Mouse (Mus musculus) liver, embryonic 16.5 days (tissue): ENCODE measurements around the gene Atp8a2. TPM values are rescaled to one million over a fixed set of nuclear protein-coding genes. Genes with fewer than 3 reads are reported as not detected.
A peak's percentile ranks its signal among the peaks of the same experiment; 100 is the strongest.

Experiments
- ATAC-seq: fragments of 200-750 bp; cut with Nextera tagmentation; 2 replicates; pipeline ENCODE4 v1.8.0; 2017; ENCODE audit warnings: low read depth, mild to moderate bottlenecking, moderate number of reproducible peaks, moderate library complexity
- H3K27ac ChIP-seq: fragments of 300-500 bp; sonication (generic); 2 replicates; pipeline ENCODE4 v1.5.1; 2014; ENCODE audit warnings: mild to moderate bottlenecking, low read length
- H3K27me3 ChIP-seq: fragments of 300-500 bp; sonication (generic); 2 replicates; pipeline ENCODE4 v1.6.1; 2014; ENCODE audit warnings: low read depth, low read length, mixed read lengths; ENCODE audit not compliant: control insufficient read depth, insufficient read depth
- H3K36me3 ChIP-seq: fragments of 300-500 bp; sonication (generic); 2 replicates; pipeline ENCODE4 v1.6.1; 2014; ENCODE audit warnings: mild to moderate bottlenecking; ENCODE audit not compliant: control insufficient read depth, insufficient read depth
- H3K4me1 ChIP-seq: fragments of 300-500 bp; sonication (generic); 2 replicates; pipeline ENCODE4 v1.6.1; 2014; ENCODE audit warnings: low read depth, low read length, mixed read lengths; ENCODE audit not compliant: control insufficient read depth
- H3K4me2 ChIP-seq: fragments of 300-500 bp; sonication (generic); 2 replicates; pipeline ENCODE4 v1.6.1; 2014; ENCODE audit warnings: low read depth, low read length, mixed read lengths
- H3K4me3 ChIP-seq: fragments of 300-500 bp; sonication (generic); 2 replicates; pipeline ENCODE4 v1.5.1; 2014; ENCODE audit warnings: low read depth, mild to moderate bottlenecking, low read length
- H3K9ac ChIP-seq: fragments of 300-500 bp; sonication (generic); 2 replicates; pipeline ENCODE4 v1.6.1; 2014; ENCODE audit warnings: low read depth, low read length
- H3K9me3 ChIP-seq: fragments of 300-500 bp; sonication (generic); replicated peaks from 2 replicates; pipeline ENCODE4 v1.6.1; 2016; ENCODE audit warnings: low read length; ENCODE audit not compliant: control insufficient read depth
- WGBS: fragments of 180-500 bp; shearing (Covaris S2); extraction: QIAGEN DNeasy Blood & Tissue Kit; methylation state at CpG from one replicate; pipeline ENCODE4 v1.1.7; 2014; ENCODE audit not compliant: insufficient replicate concordance; 5-methylcytosine and 5-hydroxymethylcytosine counted together
- polyA plus RNA-seq: library from polyadenylated mRNA; unstranded; fragments of >200 nt; fragmentation: Nextera tagmentation; extraction: Ambion mirVana; gene quantifications from 2 replicates; pipeline ENCODE4 v1.2.1, GENCODE M21; 2015

Atp8a2 gene
- polyA plus RNA-seq, 1 experiment from 2014 or later = 5.3 TPM

DNA sequence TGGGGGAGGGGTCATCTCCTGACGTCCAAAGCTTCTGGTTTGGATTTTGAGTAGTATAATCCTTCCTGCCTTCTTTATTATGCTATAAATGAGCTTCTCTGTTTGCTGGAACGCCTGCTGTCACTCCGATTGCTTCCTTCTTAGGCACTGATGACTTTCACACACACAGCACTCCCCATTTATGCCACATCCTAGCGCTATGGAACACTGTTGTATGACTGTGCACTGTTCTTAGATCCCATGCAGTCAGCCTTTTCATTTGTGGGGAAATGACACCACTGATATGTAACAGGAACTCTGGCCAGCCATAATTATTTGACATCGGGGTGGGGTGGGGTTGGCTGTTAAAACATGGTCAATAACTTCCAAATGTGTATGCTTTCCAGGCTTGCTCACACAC lies 306.2 kb downstream of the Atp8a2 start:
- Histone ChIP-seq H3K4me1 (no peaks in the 10 kb centered on the region), H3K9me3 (no peaks in the 10 kb centered on the region), H3K27ac (no peak overlapping the region), H3K27me3 (no peaks in the 10 kb centered on the region), H3K4me3 (no peak overlapping the region), H3K9ac (no peak overlapping the region), H3K4me2 (no peak overlapping the region), H3K36me3 (no peaks in the 10 kb centered on the region)
- no peak for ATAC-seq
- 52% methylated on average over 5 of the region's 5 CpGs for WGBS

DNA sequence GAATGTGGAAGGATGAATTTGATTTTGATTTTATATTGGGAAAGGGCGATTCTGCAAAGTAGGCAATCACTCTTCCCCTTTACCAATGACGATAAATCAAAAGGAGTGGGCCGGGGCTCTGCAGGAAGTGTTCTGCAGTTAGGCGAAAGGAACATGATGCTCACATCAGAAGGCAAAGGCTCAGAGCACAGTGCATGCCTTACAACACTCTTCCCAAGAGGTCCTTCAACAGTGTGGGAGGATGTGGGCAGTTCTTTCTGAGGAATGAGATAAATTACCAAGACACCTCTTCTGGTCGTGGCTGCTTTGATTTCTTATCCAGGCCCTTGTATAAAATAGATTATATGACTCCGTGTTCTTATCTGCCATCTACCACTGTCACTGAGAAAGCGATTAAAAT lies 306.9 kb downstream of the Atp8a2 start:
- H3K4me2 ChIP-seq = no peak overlapping the region
- H3K36me3 ChIP-seq = no peaks in the 10 kb centered on the region
- no peak overlapping the region for H3K27ac ChIP-seq
- H3K4me1 ChIP-seq = no peaks in the 10 kb centered on the region
- H3K27me3 ChIP-seq = no peaks in the 10 kb centered on the region
- H3K4me3 ChIP-seq = no peak overlapping the region
- no peaks in the 10 kb centered on the region for H3K9me3 ChIP-seq
- WGBS = 41% methylated on average over 7 of the region's 7 CpGs
- no peak overlapping the region for H3K9ac ChIP-seq
- no peak for ATAC-seq

DNA sequence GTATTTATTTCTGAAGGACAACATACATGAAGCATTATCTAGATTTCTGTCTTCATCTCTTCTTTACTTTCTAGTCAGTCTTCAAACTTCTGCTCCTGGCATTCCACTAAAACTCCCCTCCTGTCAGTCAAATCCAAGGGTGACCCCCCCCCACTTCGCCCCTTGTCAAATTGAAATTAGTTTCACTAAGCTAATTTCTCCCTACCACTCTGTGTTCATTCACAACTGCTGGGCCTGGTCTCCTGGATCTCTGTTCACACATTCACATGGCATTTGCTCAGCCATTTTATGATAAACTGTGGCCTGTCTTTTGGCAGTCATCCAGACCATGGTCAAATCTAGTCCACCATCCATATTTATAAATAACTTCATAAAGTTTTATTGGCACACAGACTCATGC lies 308.5 kb downstream of the Atp8a2 start:
- ATAC-seq = no peak
- no peaks in the 10 kb centered on the region for H3K9me3 ChIP-seq
- H3K27me3 ChIP-seq = no peaks in the 10 kb centered on the region
- 57% methylated on average over 1 of the region's 1 CpGs for WGBS
- H3K9ac ChIP-seq = no peak overlapping the region
- H3K4me3 ChIP-seq = no peak overlapping the region
- no peaks in the 10 kb centered on the region for H3K4me1 ChIP-seq
- no peaks in the 10 kb centered on the region for H3K36me3 ChIP-seq
- no peak overlapping the region for H3K27ac ChIP-seq
- no peak overlapping the region for H3K4me2 ChIP-seq

DNA sequence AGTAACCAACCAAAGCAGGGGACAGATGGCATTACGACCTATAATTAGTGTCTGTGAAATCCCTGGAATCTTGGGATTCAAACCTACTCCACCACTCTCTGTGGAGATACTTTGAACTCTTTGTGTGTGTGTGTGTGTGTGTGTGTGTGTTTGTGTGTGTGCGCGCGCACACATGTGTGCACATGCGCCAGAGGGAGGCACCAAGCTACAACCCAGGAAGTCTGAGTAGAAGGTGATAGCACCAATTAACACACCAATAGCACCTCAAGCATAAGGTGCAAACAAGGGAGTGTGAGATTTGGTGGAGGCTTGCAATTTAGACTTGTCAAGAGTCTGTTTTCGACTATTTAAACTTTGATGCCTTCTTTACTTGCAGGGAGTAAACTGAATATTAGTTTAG lies 308.9 kb downstream of the Atp8a2 start:
- H3K4me2 ChIP-seq = no peak overlapping the region
- H3K36me3 ChIP-seq = no peaks in the 10 kb centered on the region
- H3K4me1 ChIP-seq = no peaks in the 10 kb centered on the region
- H3K9ac ChIP-seq = no peak overlapping the region
- no peak overlapping the region for H3K4me3 ChIP-seq
- H3K9me3 ChIP-seq = no peaks in the 10 kb centered on the region
- no peak overlapping the region for H3K27ac ChIP-seq
- no peaks in the 10 kb centered on the region for H3K27me3 ChIP-seq
- WGBS = 73% methylated on average over 6 of the region's 6 CpGs
- no peak for ATAC-seq

DNA sequence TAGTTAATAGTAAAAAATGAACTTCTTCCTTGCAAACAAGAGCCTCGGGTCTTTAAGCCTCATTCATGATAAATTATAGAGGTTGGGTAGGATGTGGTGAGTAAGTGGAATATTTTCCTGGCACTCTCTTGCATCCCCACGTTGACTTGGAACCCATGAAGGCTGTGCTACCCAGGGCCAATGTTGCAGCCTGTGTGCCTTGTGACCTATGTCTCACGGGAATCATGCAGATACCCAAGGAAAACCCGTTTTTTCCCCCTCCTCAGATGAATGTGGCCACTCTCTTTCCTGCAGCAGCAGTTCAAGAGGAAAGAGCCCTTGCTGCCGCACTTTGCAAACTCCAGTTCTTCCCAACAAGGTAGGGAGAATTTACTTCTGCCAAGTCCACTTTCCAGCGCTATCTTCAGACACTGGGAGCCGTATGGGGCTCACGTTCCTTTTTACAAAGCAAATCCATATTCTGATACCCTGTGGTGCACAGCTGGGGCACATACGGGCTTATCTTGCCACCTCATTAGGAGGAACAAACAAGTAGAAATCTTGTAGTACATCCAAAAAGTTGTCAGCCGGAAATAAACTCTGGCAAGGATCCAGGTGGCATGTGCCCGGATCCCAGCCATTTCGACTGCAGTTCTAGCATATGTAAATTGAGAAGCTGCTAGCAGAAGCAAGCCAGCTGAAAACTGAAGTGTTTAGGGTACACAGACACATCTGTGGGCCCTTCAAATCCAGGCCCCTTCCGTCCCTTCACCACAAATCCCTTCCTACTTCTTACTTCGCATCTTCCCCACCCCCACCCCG lies 309.7 kb downstream of the Atp8a2 start:
- Histone ChIP-seq H3K4me3 (no peak overlapping the region), H3K36me3 (no peaks in the 10 kb centered on the region)

DNA sequence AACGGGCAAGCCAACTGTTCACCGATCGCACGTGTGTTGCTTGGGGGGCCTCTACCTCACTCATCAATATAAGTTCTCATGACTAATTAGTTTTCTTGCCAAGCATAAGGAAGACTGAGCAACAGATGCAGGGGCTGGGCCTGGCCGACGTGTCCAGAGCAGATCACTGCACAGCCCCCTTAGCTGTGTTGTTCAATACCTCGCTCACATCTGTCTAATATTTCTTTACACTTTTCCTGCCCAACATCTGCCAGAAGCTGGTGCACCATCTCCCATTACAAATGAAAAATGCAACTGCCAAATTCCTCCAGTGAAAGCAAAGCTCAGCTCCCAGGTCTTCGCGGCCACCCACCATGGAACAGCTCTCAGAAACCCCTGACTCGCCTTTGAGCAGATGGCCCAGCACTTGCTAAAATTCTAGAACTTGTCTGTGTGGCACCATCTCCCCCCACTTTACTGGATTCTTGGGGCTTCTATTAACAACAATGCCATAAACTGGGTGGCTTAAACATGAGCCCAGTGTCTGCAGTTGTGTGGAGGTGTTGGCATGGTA lies 313.4 kb downstream of the Atp8a2 start:
- Histone ChIP-seq H3K4me2 (no peak overlapping the region), H3K9me3 (no peaks in the 10 kb centered on the region), H3K36me3 (no peaks in the 10 kb centered on the region), H3K9ac (no peak overlapping the region), H3K4me3 (no peak overlapping the region), H3K27me3 (no peaks in the 10 kb centered on the region), H3K4me1 (no peaks in the 10 kb centered on the region), H3K27ac (no peak overlapping the region)
- no peak for ATAC-seq
- WGBS = 76% methylated on average over 10 of the region's 10 CpGs

More for the DNA sequence above, 309.7 kb downstream of the Atp8a2 start:
- no peak overlapping the region for H3K9ac ChIP-seq
- H3K4me1 ChIP-seq = no peaks in the 10 kb centered on the region
- H3K4me2 ChIP-seq = no peak overlapping the region
- no peaks in the 10 kb centered on the region for H3K9me3 ChIP-seq
- H3K27ac ChIP-seq = no peak overlapping the region
- 34% methylated on average over 15 of the region's 15 CpGs for WGBS
- no peaks in the 10 kb centered on the region for H3K27me3 ChIP-seq
- no peak for ATAC-seq

DNA sequence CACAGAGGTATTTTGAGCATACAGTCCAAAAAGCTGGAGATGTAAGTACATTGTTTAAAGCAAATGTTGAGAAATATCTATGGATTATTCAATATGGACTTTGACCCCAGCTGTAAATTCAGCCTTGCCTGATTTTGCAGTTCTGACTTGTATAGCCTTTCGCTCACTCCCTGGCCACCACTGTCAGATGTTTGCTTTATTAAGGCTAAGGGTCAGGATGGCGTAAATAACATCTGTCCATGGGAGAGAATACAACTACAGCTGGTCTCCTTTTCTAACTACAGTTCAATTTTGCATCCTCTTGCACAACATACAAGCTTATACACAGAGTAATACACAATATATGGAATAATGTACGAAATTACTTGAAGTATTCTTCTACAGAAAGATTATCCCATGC lies 316.1 kb downstream of the Atp8a2 start:
- Histone ChIP-seq H3K27me3 (no peaks in the 10 kb centered on the region), H3K4me3 (no peak overlapping the region), H3K4me1 (no peaks in the 10 kb centered on the region), H3K9ac (no peak overlapping the region), H3K36me3 (no peaks in the 10 kb centered on the region), H3K4me2 (no peak overlapping the region), H3K27ac (peak overlapping the region; percentile 39; the same call in 1 of the 2 replicates), H3K9me3 (no peaks in the 10 kb centered on the region)
- WGBS = 47% methylated on average over 3 of the region's 3 CpGs
- ATAC-seq = peak; percentile 84

GRCm38 (mm10) chr14:59878248-59878647 lies 318.7 kb downstream of the Atp8a2 start:
- H3K27me3 ChIP-seq = no peaks in the 10 kb centered on the region
- no peak overlapping the region for H3K4me3 ChIP-seq
- H3K9me3 ChIP-seq = no peaks in the 10 kb centered on the region
- no peak overlapping the region for H3K4me2 ChIP-seq
- no peak for ATAC-seq
- no peaks in the 10 kb centered on the region for H3K4me1 ChIP-seq
- no peaks in the 10 kb centered on the region for H3K36me3 ChIP-seq
- no peak overlapping the region for H3K27ac ChIP-seq
- 58% methylated on average over 3 of the region's 3 CpGs for WGBS
- H3K9ac ChIP-seq = no peak overlapping the region

- no peak for ATAC-seq
- no peaks in the 10 kb centered on the region for H3K27me3 ChIP-seq
- H3K9me3 ChIP-seq = no peaks in the 10 kb centered on the region
- no peak overlapping the region for H3K4me3 ChIP-seq
- no peaks in the 10 kb centered on the region for H3K4me1 ChIP-seq
- no peak overlapping the region for H3K9ac ChIP-seq
- no peak overlapping the region for H3K27ac ChIP-seq
- H3K4me2 ChIP-seq = no peak overlapping the region
- no peaks in the 10 kb centered on the region for H3K36me3 ChIP-seq
- WGBS = 52% methylated on average over 2 of the region's 2 CpGs
Observed at GRCm38 (mm10) chr14:59876525-59876924, 320.5 kb downstream of the Atp8a2 start.
